Mouse (Mus musculus) heart, postnatal 0 days (tissue): Measurements from ENCODE around the gene Ybx3.

ENCODE experiments used
- CTCF ChIP-seq: IDR thresholded peaks from 2 replicates; pipeline ENCODE4 v1.5.1; 2016; ENCODE audit warnings: antibody characterized with exemption, control low read depth, low read depth
- EP300 ChIP-seq: IDR thresholded peaks from 2 replicates; pipeline ENCODE4 v1.6.1; 2016; ENCODE audit warnings: antibody characterized with exemption, low read depth

GRCm38 (mm10) chr6:131362987-131363765 lies 25.1 kb downstream of the Ybx3 start:
- TF ChIP-seq CTCF (no peak), EP300 (no peak)
